Mouse (Mus musculus) right cerebral cortex, postnatal 10 days (tissue): Measurements from ENCODE around the gene Fabp7.

Source experiments
- DNase-seq, 2 experiments: peaks; one replicate each; pipeline ENCODE4 v3.0.0; 2021; ENCODE audit warnings: low spot score in 2 of 2

Fabp7 gene

GRCm38 (mm10) chr10:57799486-57799885 is 14.8 kb downstream of the Fabp7 start:
- DNase-seq: no peak

GRCm38 (mm10) chr10:57807754-57808153 is 23.1 kb downstream of the Fabp7 start:
- DNase-seq: no peak

GRCm38 (mm10) chr10:57812161-57812856 is 27.6 kb downstream of the Fabp7 start:
- DNase-seq: no peak

- DNase-seq: no peak
Measured at GRCm38 (mm10) chr10:57814295-57814694, 29.6 kb downstream of the Fabp7 start.

- DNase-seq: no peak
Measured at GRCm38 (mm10) chr10:57815869-57816268, 31.2 kb downstream of the Fabp7 start.

GRCm38 (mm10) chr10:57819209-57819608 is 34.5 kb downstream of the Fabp7 start:
- no peak for DNase-seq

- DNase-seq: peak; percentile 71 to 77
Measured at GRCm38 (mm10) chr10:57822473-57822872, 37.8 kb downstream of the Fabp7 start.

GRCm38 (mm10) chr10:57828649-57829048 is 44.0 kb downstream of the Fabp7 start:
- peak in 1 of 2 experiments; percentile 35 for DNase-seq

GRCm38 (mm10) chr10:57829621-57830020 is 44.9 kb downstream of the Fabp7 start:
- peak in 1 of 2 experiments; percentile 25 for DNase-seq

GRCm38 (mm10) chr10:57835094-57835493 is 50.4 kb downstream of the Fabp7 start:
- no peak for DNase-seq

- DNase-seq: no peak
Measured at GRCm38 (mm10) chr10:57835982-57836381, 51.3 kb downstream of the Fabp7 start.
